Mouse (Mus musculus): ENCODE data around the gene Il18bp.

Il18bp gene

GRCm38 (mm10) chr7:102000921-102001630, 17.4 kb downstream of the Il18bp start:
- DNase-seq (ENCODE audit: low spot score) = no peak

- no peak for DNase-seq (ENCODE audit: low spot score)
Observed at GRCm38 (mm10) chr7:102000296-102000695, 18.2 kb downstream of the Il18bp start.

GRCm38 (mm10) chr7:101999461-102000151, 18.9 kb downstream of the Il18bp start:
- DNase-seq (ENCODE audit: low spot score) = no peak

GRCm38 (mm10) chr7:101998194-101998927, 20.1 kb downstream of the Il18bp start:
- DNase-seq (ENCODE audit: low spot score) = peak; percentile 77

- DNase-seq (ENCODE audit: low spot score) = no peak
Observed at GRCm38 (mm10) chr7:101994241-101994640, 24.2 kb downstream of the Il18bp start.

- no peak for DNase-seq (ENCODE audit: low spot score)
Observed at GRCm38 (mm10) chr7:101985081-101985480, 33.4 kb downstream of the Il18bp start.

GRCm38 (mm10) chr7:101982735-101983134, 35.8 kb downstream of the Il18bp start:
- DNase-seq (ENCODE audit: low spot score) = no peak

GRCm38 (mm10) chr7:101974505-101974904, 44.0 kb downstream of the Il18bp start:
- DNase-seq (ENCODE audit: low spot score) = no peak

GRCm38 (mm10) chr7:101973730-101974129, 44.8 kb downstream of the Il18bp start:
- no peak for DNase-seq (ENCODE audit: low spot score)

- DNase-seq (ENCODE audit: low spot score) = no peak
Observed at GRCm38 (mm10) chr7:101971721-101972120, 46.8 kb downstream of the Il18bp start.

GRCm38 (mm10) chr7:101970821-101971461, 47.5 kb downstream of the Il18bp start:
- peak; percentile 61 for DNase-seq (ENCODE audit: low spot score)

- peak; percentile 64 for DNase-seq (ENCODE audit: low spot score)
Observed at GRCm38 (mm10) chr7:101970429-101970775, 48.1 kb downstream of the Il18bp start.

- DNase-seq (ENCODE audit: low spot score) = peak; percentile 49
Observed at GRCm38 (mm10) chr7:101969694-101970428, 48.6 kb downstream of the Il18bp start.

GRCm38 (mm10) chr7:101968751-101969150, 49.7 kb downstream of the Il18bp start:
- no peak for DNase-seq (ENCODE audit: low spot score)

- no peak for DNase-seq (ENCODE audit: low spot score)
Observed at GRCm38 (mm10) chr7:101967256-101967655, 51.2 kb downstream of the Il18bp start.

GRCm38 (mm10) chr7:101965606-101966005, 52.9 kb downstream of the Il18bp start:
- DNase-seq (ENCODE audit: low spot score) = no peak

All from layer of hippocampus, adult 9-10 months (tissue).